Mouse (Mus musculus): Measurements from ENCODE around the gene Gm17387. TPM values are rescaled to one million over a fixed set of nuclear protein-coding genes. Genes with fewer than 3 reads are reported as not detected.
A peak's percentile ranks its signal among the peaks of the same experiment; 100 is the strongest.

Gm17387 gene
- not detected in 2 replicates for polyA plus RNA-seq (2012)

- TF ChIP-seq GATA1 (IDR thresholded peaks at IDR 0.05; ENCODE audit: low read length) = no peak
These were observed at the start of gene Gm17387 for GRCm38 (mm10) chr7:141028831-141029230. TSS of gene Gm17387 (plus strand) at chr7:141029131.

GRCm38 (mm10) chr7:140981704-140982103, 47.2 kb upstream of the Gm17387 start:
- peak; percentile 37 for TF ChIP-seq GATA1 (IDR thresholded peaks at IDR 0.05; ENCODE audit: low read length)

- no peak for TF ChIP-seq GATA1 (IDR thresholded peaks at IDR 0.05; ENCODE audit: low read length)
These were observed 46.0 kb upstream of the Gm17387 start for GRCm38 (mm10) chr7:140982971-140983370.

DNA sequence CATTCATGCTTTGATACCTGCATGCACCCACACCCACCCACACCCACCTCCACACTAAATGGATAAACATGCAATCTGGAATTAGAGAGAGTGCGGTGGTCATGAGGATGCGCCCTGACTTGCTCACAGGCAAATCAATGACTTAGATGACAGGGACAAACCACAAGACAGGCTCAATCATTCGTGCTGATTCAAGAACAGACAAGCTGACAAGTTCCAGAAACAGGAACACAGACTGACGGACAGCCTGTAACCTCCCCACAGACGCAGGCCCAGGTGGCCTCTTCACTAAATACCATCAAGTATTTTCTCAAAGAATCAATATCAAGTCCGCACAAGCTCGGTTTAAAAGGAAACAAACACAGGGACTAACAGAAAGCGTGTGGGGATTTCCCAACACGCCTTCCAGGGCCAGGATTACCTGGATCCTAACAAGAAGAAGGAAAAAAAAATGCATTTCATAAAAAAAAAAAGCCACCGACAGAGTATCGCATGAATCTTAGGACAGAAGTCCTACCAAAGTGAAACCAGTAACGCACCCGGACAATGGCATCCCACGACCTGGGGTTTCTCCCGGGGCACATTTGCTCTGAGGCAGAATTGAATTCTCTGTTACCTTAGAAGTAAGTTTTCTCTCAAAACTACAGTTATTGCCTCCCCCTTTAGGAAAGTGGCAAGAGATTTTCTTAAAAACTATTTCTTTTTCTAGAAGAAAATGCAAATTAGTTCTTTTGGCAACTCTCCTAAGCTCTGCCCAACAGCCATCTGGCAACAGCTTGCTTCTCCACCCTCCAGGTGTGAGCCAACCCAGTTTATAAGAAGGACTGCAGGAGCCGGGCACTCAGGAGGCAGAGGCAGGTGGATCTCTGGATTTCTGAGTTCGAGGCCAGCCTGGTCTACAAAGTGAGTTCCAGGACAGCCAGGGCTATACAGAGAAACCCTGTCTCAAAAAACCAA, 41.5 kb upstream of the Gm17387 start:
- TF ChIP-seq GATA1 (IDR thresholded peaks at IDR 0.05; ENCODE audit: low read length) = no peak

DNA sequence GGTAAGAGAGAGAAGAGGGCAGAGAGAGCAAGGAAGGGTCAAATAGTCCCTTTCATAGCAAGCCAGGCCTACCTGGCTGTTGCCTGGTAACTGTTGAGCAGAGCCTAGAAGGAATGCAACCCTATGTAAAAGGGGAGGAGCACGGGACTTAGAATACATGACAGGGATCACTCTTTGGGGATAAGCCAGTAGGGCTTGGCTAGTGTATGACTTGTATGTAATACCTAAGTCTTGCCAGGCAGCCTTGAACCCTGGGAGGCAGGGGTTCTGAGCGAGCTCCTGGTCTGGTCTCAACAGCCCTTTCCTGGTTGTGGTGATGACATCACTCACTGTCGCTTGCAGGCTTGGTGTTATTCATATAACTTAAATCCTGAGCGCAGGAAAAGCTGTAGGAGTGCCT, 39.9 kb upstream of the Gm17387 start:
- TF ChIP-seq GATA1 (IDR thresholded peaks at IDR 0.05; ENCODE audit: low read length) = no peak

GRCm38 (mm10) chr7:140990185-140990584, 38.7 kb upstream of the Gm17387 start:
- TF ChIP-seq GATA1 (IDR thresholded peaks at IDR 0.05; ENCODE audit: low read length) = no peak

DNA sequence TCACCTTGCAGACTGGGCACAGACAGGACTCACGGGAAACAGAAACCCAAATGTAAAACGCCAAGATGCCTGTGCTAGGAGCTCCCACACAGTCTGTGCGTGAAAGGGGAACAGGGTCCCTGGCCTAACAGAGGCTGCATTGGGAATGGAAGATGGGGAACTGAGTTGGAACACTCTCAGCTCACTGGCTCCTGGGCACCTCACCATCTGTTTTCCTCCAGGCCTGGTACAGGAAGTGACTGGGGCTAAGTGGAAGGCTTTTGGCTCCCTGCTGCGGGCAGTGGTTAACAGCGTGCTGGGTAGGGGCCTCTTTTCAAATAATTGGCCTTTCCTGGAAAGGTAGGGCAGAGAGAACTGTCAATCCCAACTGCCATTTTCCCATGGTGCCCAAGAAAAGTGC, 38.3 kb upstream of the Gm17387 start:
- TF ChIP-seq GATA1 (IDR thresholded peaks at IDR 0.05; ENCODE audit: low read length) = no peak

- TF ChIP-seq GATA1 (IDR thresholded peaks at IDR 0.05; ENCODE audit: low read length) = no peak
These were observed 37.7 kb upstream of the Gm17387 start for GRCm38 (mm10) chr7:140991117-140991689.

DNA sequence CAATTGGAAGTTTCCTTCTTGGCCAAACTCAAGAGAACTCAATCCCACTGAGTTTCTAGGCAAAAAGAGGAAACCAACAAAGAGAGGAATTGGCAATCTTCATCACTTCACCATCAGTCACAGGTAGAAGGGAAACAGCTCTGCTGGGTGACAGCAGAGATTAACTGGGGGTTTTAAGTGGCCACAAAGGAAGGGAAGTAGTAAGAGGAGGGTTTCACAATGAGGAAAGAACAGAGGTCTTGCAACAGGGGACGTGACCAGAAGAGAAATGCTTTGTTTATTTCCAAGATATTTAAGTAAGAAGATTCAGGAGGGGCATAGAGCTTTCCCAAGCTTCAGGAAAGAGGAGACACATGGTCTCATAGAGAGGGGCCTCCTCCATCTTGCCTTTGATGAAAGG, 31.1 kb upstream of the Gm17387 start:
- no peak for TF ChIP-seq GATA1 (IDR thresholded peaks at IDR 0.05; ENCODE audit: low read length)

- TF ChIP-seq GATA1 (IDR thresholded peaks at IDR 0.05; ENCODE audit: low read length) = no peak
These were observed 29.9 kb upstream of the Gm17387 start for GRCm38 (mm10) chr7:140998853-140999700.

GRCm38 (mm10) chr7:141000881-141001708, 27.8 kb upstream of the Gm17387 start:
- TF ChIP-seq GATA1 (IDR thresholded peaks at IDR 0.05; ENCODE audit: low read length) = no peak

- no peak for TF ChIP-seq GATA1 (IDR thresholded peaks at IDR 0.05; ENCODE audit: low read length)
These were observed 25.5 kb upstream of the Gm17387 start for GRCm38 (mm10) chr7:141003248-141004010.

DNA sequence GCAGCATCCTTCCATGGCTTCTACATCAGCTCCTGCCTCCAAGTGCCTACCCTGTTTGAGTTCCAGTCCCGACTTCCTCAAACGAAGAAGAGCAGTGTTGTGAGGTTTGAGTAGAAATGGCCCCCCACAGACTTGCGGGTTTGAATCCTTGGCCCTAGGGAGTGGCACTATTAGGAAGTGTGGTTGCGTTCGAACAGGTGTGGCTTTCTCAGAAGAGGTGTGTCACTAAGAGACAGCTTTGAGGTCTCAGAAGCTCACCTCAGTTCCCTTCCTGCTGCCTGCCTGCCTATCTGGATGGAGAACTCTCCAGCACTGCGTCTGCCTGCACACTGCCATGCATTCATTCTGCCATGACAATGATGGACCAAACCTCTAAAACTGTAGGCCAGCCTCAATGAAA, 22.5 kb upstream of the Gm17387 start:
- TF ChIP-seq GATA1 (IDR thresholded peaks at IDR 0.05; ENCODE audit: low read length) = no peak

DNA sequence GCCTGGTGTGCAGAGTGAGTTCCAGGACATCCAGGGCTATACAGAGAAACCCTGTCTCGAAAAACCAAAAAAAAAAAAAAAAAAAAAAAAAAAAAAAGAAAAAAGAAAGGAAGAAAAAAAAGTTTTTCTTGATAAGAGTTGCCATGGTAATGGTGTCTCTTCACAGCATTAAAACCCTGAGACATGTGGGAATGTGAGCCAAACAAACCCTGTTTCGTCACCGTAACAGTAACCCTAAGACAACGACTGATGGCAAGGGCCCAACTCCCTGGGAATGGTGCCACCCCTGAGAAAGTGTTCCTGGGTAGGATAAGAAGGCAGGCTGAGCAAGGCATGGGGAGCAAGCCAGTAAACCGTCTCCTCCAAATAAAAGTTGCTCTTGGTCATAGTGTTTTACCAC, 22.0 kb upstream of the Gm17387 start:
- TF ChIP-seq GATA1 (IDR thresholded peaks at IDR 0.05; ENCODE audit: low read length) = no peak
